Mouse (Mus musculus) stomach, postnatal 0 days (tissue): ENCODE results near the gene Gtf3c6. TPM values are rescaled to one million over a fixed set of nuclear protein-coding genes. Genes with fewer than 3 reads are reported as not detected.

Source experiments
- ATAC-seq: fragments of 200-750 bp; cut with Nextera tagmentation; 2 replicates; pipeline ENCODE4 v1.8.0; 2017; ENCODE audit not compliant: low FRiP score, low TSS enrichment
- DNase-seq: peaks from one replicate; pipeline ENCODE4 v3.0.0-alpha.2; 2016; ENCODE audit warnings: low spot score
- H3K27ac ChIP-seq: fragments of 300-500 bp; sonication (generic); replicated peaks from 2 replicates; pipeline ENCODE4 v1.5.1; 2014; ENCODE audit warnings: mild to moderate bottlenecking, control low read depth
- H3K27me3 ChIP-seq: fragments of 300-500 bp; sonication (generic); 2 replicates; pipeline ENCODE4 v1.6.1; 2014; ENCODE audit warnings: low read length; ENCODE audit not compliant: control insufficient read depth, insufficient read depth
- H3K36me3 ChIP-seq: fragments of 300-500 bp; sonication (generic); 2 replicates; pipeline ENCODE4 v1.6.1; 2014; ENCODE audit warnings: low read length, mixed read lengths; ENCODE audit not compliant: control insufficient read depth, insufficient read depth
- H3K4me1 ChIP-seq: fragments of 300-500 bp; sonication (generic); replicated peaks from 2 replicates; pipeline ENCODE4 v1.6.1; 2014; ENCODE audit warnings: antibody characterized with exemption; ENCODE audit not compliant: control insufficient read depth, insufficient read depth
- H3K4me2 ChIP-seq: fragments of 300-500 bp; sonication (generic); replicated peaks from 2 replicates; pipeline ENCODE4 v1.6.1; 2014; ENCODE audit warnings: low read depth, mild to moderate bottlenecking, control low read depth, moderate library complexity
- H3K4me3 ChIP-seq: fragments of 300-500 bp; sonication (generic); 2 replicates; pipeline ENCODE4 v1.5.1; 2014; ENCODE audit warnings: low read depth, low read length, control low read depth
- H3K9ac ChIP-seq: fragments of 300-500 bp; sonication (generic); 2 replicates; pipeline ENCODE4 v1.6.1; 2014; ENCODE audit warnings: mild to moderate bottlenecking, low read length, control low read depth, mixed read lengths
- H3K9me3 ChIP-seq: fragments of 300-500 bp; sonication (generic); 2 replicates; pipeline ENCODE4 v1.6.1; 2016; ENCODE audit warnings: low read length; ENCODE audit not compliant: control insufficient read depth
- CTCF ChIP-seq: IDR thresholded peaks from 2 replicates; pipeline ENCODE4 v1.5.1; 2016; ENCODE audit warnings: antibody characterized with exemption, low read depth, mild to moderate bottlenecking, moderate library complexity
- EP300 ChIP-seq: optimal IDR thresholded peaks from 2 replicates; pipeline ENCODE3; 2016; ENCODE audit warnings: antibody characterized with exemption
- WGBS: fragments of 180-500 bp; shearing (Covaris S2); extraction: QIAGEN DNeasy Blood & Tissue Kit; methylation state at CpG from one replicate; pipeline ENCODE4 v1.1.7; 2014; 5-methylcytosine and 5-hydroxymethylcytosine counted together
- polyA plus RNA-seq: library from polyadenylated mRNA; unstranded; fragments of >200 nt; fragmentation: Nextera tagmentation; extraction: Ambion mirVana; gene quantifications from 2 replicates; pipeline ENCODE4 v1.2.1, GENCODE M21; 2015

The Gtf3c6 gene
- polyA plus RNA-seq, 1 experiment from 2014 or later: 54.6 TPM

DNA sequence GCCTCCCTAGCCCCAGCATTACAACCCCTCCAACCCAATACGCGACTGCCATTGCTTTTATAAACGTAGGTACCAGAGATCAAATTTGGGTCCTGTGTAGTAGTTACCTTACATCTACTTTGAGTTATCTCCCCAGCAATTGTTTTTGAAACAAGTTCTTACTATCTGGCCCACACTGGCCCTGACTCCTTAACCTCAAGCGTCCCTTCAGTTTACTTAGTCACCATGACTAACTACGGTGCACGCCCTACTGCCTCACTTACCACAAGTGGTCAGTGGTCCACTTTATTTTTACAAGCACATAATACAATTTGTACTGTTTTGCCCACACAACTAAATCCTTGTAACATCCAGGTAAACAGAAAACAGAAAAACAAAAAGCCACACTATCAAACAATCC is 34.7 kb upstream of the Gtf3c6 start:
- DNase-seq: no peak
- H3K4me1 ChIP-seq: no peaks in the 10 kb centered on the region
- no peak overlapping the region for H3K4me3 ChIP-seq
- WGBS: 86% methylated on average over 6 of the region's 6 CpGs
- H3K9ac ChIP-seq: no peak overlapping the region
- TF ChIP-seq CTCF (no peak), EP300 (no peak)
- H3K27ac ChIP-seq: no peak overlapping the region
- no peaks in the 10 kb centered on the region for H3K9me3 ChIP-seq
- H3K4me2 ChIP-seq: no peak overlapping the region
- 0 out of 2 replicates have a peak, but pooled peaks have one; percentile 42 for ATAC-seq
- peaks cover 8% of the 10 kb centered on the region for H3K36me3 ChIP-seq
- no peaks in the 10 kb centered on the region for H3K27me3 ChIP-seq

DNA sequence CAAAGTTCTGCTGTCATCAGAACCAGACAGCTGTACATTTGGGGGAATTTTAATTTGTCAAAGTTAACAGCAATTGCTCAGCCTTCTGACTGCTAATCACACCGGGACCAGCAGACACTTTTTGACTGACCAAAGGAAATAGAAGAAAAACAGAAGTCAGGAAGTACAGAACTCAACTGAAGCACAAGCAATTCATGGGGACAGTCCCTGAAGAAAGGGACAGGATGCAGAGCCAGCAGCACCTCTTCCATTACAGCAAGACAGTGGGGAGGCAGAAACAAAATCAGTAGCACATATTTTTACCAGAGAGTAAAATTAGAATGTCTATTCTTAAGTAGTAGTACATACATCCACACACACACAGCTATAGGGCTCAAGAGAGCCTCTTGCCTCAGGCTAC is 28.9 kb upstream of the Gtf3c6 start:
- H3K27me3 ChIP-seq: no peaks in the 10 kb centered on the region
- H3K4me1 ChIP-seq: no peaks in the 10 kb centered on the region
- H3K4me3 ChIP-seq: no peak overlapping the region
- H3K36me3 ChIP-seq: peaks cover 2% of the 10 kb centered on the region; the same call in 1 of the 2 replicates
- no peak overlapping the region for H3K9ac ChIP-seq
- no peak for DNase-seq
- no peak overlapping the region for H3K4me2 ChIP-seq
- no peak overlapping the region for H3K27ac ChIP-seq
- no peaks in the 10 kb centered on the region for H3K9me3 ChIP-seq
- WGBS: 86% methylated on average over 1 of the region's 1 CpGs
- no peak for ATAC-seq
- no peak for TF ChIP-seq CTCF
- no peak for TF ChIP-seq EP300

DNA sequence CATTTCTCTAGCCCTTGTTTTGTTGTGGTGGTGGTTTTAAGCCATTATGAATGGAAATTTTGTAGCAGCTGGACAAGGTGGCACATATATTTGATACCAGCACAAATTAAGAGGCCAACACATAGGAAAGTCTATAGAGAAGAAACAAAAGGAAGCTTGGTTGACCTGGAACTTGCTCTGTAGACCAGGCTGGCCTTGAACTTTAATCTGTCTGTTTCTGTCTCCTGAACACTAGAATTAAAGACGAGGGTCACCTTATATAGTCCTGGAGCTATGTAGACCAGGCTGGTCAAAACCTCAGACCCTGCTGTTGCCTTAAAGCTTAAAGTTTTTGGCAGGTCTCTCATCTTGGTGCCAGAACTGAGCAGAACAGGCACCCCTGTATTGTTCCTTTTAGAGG is 27.7 kb upstream of the Gtf3c6 start:
- Histone ChIP-seq H3K4me2 (no peak overlapping the region), H3K9ac (no peak overlapping the region), H3K4me1 (no peaks in the 10 kb centered on the region), H3K9me3 (no peaks in the 10 kb centered on the region), H3K4me3 (no peak overlapping the region), H3K36me3 (peaks cover 2% of the 10 kb centered on the region; the same call in 1 of the 2 replicates), H3K27me3 (no peaks in the 10 kb centered on the region), H3K27ac (no peak overlapping the region)
- TF ChIP-seq CTCF (no peak), EP300 (no peak)
- 85% methylated on average over 1 of the region's 1 CpGs for WGBS
- DNase-seq: no peak
- ATAC-seq: no peak

DNA sequence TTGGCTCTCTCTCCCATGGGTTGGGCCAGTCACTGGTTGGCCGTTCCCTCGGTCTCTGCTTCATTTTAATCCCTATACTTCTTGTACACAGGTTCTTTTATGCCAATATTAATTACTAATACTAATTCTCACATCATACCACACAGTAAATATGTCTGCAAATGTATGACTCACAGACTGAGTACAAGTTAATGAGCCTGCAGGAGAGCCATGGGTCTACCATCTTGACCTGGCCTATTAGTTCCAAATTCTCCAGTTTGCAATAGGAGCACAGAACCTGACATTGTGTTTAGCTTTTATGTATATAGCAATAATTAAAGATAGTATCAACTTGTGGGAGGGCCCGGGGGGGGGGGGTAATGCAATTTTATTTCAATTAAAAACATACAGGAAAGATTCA is 27.1 kb upstream of the Gtf3c6 start:
- Histone ChIP-seq H3K4me2 (no peak overlapping the region), H3K4me3 (no peak overlapping the region), H3K27me3 (no peaks in the 10 kb centered on the region), H3K9ac (no peak overlapping the region), H3K27ac (no peak overlapping the region), H3K9me3 (no peaks in the 10 kb centered on the region), H3K36me3 (peaks cover 2% of the 10 kb centered on the region; the same call in 1 of the 2 replicates), H3K4me1 (no peaks in the 10 kb centered on the region)
- WGBS: 94% methylated on average over 3 of the region's 3 CpGs
- DNase-seq (no peak), ATAC-seq (no peak)
- TF ChIP-seq EP300: no peak
- no peak for TF ChIP-seq CTCF

DNA sequence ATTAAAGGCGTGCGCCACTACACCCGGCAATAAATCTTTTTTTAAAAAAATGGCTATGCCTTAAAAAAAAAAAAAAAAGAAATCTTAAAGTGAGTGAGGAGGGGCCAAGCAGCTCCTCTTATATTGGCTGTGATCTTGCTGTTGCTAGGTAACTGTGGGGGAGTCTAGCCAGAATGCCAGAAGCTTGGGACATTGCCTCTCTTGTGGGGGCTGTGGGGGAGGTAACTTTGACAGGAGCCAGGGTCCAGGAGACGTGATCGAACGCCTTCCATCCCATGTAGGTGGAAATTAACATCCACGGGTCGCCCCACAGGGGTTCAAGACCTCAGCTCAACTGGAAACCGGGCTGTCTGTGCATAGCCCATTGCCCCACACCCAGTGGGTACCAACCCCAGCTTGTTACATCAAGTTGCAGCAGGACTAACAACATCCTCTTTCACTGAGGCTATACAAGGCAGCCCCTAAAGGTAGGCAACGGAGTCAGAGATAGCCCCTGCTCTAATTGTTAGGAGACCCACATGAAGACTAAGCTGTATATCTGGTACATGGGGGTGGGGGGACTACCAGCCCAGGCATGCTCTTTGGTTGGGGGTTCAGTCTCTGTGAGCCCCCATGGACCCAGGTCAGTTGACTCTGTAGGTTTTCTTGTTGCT is 26.4 kb upstream of the Gtf3c6 start:
- Histone ChIP-seq H3K9me3 (no peaks in the 10 kb centered on the region), H3K27ac (no peak overlapping the region), H3K36me3 (no peaks in the 10 kb centered on the region; the same call in 1 of the 2 replicates), H3K4me3 (no peak overlapping the region), H3K27me3 (no peaks in the 10 kb centered on the region), H3K9ac (no peak overlapping the region), H3K4me2 (no peak overlapping the region), H3K4me1 (no peaks in the 10 kb centered on the region)
- DNase-seq (no peak), ATAC-seq (peak; percentile 19; the same call in 1 of the 2 replicates)
- TF ChIP-seq CTCF (no peak), EP300 (no peak)
- 84% methylated on average over 10 of the region's 10 CpGs for WGBS

DNA sequence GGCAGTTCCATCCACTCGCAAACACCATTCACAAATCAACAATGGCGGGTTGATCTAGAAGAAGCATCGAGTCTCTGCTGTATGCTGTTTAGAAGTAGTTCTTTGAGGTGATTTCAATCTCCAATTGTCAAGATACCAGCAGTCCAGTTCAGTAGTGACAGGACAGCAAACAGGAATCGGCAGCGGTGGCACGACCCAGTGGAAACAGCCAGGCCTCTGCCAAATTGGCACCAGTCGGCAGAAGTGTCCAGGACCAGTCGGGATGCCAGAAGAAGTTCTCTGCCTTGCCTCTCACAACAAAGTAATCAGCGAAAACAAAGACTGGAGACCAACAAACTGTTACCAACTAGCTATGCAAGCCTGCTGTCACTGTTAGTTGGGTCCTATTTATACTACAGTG is 25.7 kb upstream of the Gtf3c6 start:
- Histone ChIP-seq H3K27ac (no peak overlapping the region), H3K9me3 (no peaks in the 10 kb centered on the region), H3K36me3 (no peaks in the 10 kb centered on the region; the same call in 1 of the 2 replicates), H3K27me3 (no peaks in the 10 kb centered on the region), H3K4me3 (no peak overlapping the region), H3K9ac (no peak overlapping the region), H3K4me2 (no peak overlapping the region), H3K4me1 (no peaks in the 10 kb centered on the region)
- ATAC-seq (no peak), DNase-seq (no peak)
- TF ChIP-seq EP300 (no peak), CTCF (no peak)
- WGBS: 92% methylated on average over 9 of the region's 9 CpGs
